Mouse (Mus musculus) left cerebral cortex, postnatal 4 days (tissue): Measurements from ENCODE around the gene Ezh2. TPM values are rescaled to one million over a fixed set of nuclear protein-coding genes. Genes with fewer than 3 reads are reported as not detected.
"Not testable (repeated sequence)": the region's sequence is repeated elsewhere in the genome, so short reads cannot be mapped to it uniquely, and the experiment has no call there.

Experiments used
- DNase-seq: peaks from one replicate; pipeline ENCODE4 v3.0.0-alpha.2; 2022
- intact Hi-C: fragments of 180-260 bp; cut with DNase I; formaldehyde crosslinking; loops from one replicate; pipeline ENCODE4 v1.15.1; 2025
- total RNA-seq, 2 experiments: library from RNA; stranded (reverse); gene quantifications; 2 replicates each; pipeline ENCODE4 v1.2.3; 2021

Ezh2 gene
- total RNA-seq: 10 to 100 TPM; 65.4 to 69.6 TPM

- peak; percentile 99 for DNase-seq
- intact Hi-C loops: no loop called here
Measured at GRCm38 (mm10) chr6:47594926-47595623, at the start of gene Ezh2. Gene Ezh2 (minus strand): TSS chr6:47595341.

DNA sequence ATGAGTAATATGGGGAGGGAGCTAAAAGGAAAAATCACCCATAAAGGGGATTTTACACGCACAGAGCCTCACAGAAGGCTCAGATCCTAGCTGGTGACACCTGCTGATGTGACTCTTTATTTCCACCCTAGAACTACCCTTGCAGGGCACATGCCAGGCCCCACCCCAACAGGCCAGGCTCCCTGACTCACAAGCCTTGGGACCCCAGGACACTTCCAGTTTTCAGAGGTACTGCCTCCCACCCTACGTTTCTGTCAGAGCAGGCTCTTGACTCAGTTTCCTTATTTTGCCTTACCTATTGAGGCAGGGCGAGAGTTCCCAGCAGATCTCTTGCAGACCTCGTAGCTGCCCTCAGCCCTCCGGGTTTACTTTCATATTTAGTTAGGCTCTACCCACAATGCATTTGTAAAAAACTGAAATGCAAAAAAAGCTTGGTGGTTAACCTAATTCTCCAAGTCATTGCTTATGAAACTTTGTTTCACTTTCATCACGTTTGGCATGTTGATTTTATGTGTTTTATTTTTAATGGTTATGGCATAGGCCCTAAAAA lies 41.5 kb upstream of the Ezh2 start:
- DNase-seq: no peak
- intact Hi-C loops: no loop called here

- no peak for DNase-seq
- intact Hi-C loops: no loop called here
Measured at GRCm38 (mm10) chr6:47635995-47636526, 40.9 kb upstream of the Ezh2 start.

- intact Hi-C loops: no loop called here
- no peak for DNase-seq
Measured at GRCm38 (mm10) chr6:47635207-47635994, 40.3 kb upstream of the Ezh2 start.

DNA sequence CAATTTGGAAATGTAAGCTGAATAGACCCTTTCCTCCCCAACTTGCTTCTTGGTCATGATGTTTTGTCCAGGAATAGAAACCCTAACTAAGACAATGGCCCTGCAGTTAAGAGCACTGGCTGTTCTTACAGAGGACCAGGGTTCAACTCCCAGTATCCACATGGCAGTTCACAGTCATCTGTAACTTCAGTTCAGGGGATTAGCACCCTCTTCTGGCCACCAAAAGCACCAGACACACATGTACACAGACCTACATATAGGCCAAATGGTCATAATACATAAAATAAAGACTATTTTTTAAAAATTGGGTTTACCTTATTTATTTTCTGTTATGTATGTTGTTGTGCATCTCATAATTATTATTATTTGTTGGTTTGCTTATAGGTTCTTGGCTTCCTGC lies 38.3 kb upstream of the Ezh2 start:
- intact Hi-C loops: no loop called here

GRCm38 (mm10) chr6:47630061-47630460 lies 34.9 kb upstream of the Ezh2 start:
- intact Hi-C loops, DNase-seq: not testable (repeated sequence)

More for the DNA sequence above, 38.3 kb upstream of the Ezh2 start:
- no peak for DNase-seq

GRCm38 (mm10) chr6:47627978-47628377 lies 32.8 kb upstream of the Ezh2 start:
- DNase-seq: no peak
- intact Hi-C loops: no loop called here

- DNase-seq, intact Hi-C loops: not testable (repeated sequence)
Measured at GRCm38 (mm10) chr6:47626976-47627375, 31.8 kb upstream of the Ezh2 start.

GRCm38 (mm10) chr6:47621039-47621438 lies 25.9 kb upstream of the Ezh2 start:
- DNase-seq: no peak
- intact Hi-C loops: no loop called here

DNA sequence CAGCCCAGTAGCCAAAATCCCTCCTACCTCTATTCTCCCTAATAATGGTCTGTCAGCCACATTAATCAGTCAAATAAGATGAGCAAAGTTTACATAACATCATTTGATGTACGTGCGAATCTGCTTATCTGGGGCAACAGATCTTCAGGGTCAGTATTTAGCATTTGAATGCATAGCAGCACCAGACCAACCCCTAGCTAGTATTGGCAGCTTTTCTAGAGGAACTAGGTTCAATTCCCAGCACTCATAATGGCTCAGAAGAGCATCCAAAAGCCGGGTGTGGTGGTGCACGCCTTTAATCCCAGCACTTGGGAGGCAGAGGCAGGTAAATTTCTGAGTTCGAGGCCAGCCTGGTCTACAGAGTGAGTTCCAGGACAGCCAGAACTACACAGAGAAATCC lies 13.2 kb upstream of the Ezh2 start:
- intact Hi-C loops, DNase-seq: not testable (repeated sequence)

DNA sequence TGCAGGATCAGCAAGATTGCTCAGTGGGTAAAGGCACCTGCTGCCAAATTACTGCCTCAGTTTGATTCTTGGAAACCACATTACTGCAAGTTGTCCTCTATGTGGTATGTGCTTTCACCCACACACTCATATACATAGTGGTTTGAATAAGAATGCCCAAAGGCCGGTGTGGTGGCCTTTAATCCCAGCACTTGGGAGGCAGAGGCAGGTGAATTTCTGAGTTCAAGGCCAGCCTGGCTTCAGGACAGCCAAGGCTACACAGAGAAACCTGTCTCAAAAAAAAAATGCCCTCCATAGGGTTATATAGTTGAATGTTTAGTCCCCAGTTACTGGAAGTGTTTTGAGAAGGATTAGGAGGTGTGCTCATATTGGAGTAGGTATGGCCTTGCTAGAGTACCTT lies 6.8 kb upstream of the Ezh2 start:
- no peak for DNase-seq
- intact Hi-C loops: no loop called here

- DNase-seq: peak; percentile 19
- intact Hi-C loops: no loop called here
Measured at GRCm38 (mm10) chr6:47595696-47596095, 555 bp upstream of the Ezh2 start.

DNA sequence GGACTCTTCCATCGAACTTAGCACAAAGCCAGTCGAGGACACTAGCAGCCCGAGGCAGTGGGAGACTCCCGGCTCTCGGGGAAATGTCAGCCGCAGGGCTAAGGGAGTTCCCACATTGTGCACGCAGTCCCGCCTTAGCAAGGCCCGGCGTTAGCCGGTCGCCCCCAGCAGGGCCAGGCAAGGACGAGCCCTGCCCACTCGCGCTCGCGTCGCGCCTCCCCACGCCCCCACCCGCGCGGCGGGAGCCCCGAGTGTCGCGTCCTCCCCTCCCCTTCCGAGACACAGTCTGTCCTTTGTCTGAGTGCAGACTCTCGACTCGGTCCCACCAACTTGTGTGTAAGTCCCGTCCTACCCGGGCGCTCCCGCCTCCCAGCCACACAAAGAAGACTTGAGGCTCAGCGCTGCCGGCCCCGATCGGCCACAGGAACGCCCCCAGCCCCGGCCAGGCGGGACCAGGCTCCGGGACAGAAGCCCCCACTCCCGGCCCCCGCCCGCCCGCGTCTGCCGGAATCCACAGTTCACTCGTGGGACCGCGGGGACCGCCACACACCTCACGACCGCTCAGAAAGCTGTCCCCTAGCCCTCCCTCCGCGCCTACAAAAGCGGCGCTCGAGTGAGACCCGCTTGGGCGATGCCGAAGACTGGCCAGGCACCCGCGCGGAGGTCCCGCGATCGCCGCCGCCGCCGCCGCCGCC lies 853 bp downstream of the Ezh2 start:
- intact Hi-C loops: no loop called here
- DNase-seq: peak; percentile 70

DNA sequence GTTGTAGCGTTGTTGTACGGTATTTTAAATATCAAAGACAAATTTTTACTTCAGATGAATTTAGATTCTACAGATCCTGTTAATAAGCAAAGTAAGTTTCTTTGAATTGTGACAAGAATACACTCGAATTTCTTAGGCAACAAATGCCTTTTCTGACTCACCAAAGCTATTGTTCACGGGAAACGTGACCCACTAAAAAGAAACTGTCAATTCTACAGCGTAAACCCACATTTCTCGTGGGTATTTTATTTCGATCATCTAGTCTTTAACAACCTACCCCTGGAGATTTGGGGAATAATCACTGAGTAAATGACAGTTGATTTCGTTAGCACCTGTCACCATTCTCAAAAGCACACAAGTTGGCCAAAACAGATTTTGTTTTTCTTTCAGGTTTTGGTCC lies 1.6 kb downstream of the Ezh2 start:
- intact Hi-C loops: no loop called here
- DNase-seq: no peak

GRCm38 (mm10) chr6:47587332-47587731 lies 7.8 kb downstream of the Ezh2 start:
- DNase-seq, intact Hi-C loops: not testable (repeated sequence)

- DNase-seq: no peak
- intact Hi-C loops: no loop called here
Measured at GRCm38 (mm10) chr6:47572887-47573286, 22.3 kb downstream of the Ezh2 start.

GRCm38 (mm10) chr6:47565326-47566035 lies 29.7 kb downstream of the Ezh2 start:
- intact Hi-C loops: no loop called here
- no peak for DNase-seq

DNA sequence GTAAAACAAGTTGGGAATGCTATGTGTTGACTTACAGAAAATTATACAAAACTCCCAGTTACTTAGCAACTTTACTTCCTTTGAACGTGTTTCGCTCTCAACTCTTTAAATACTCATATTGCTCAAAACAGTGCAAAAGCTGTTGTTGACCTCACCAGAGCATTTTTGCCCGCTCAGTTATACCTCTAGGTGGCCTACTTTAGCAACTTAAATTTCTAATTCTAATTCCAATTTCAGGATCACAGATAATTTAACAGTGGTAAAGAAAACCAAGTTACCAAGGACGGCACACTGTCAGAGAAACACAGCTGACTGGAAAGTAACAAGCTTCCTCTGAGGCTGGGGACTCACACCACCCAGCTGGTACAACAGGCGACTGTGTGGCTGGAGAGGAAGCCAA lies 33.7 kb downstream of the Ezh2 start:
- no peak for DNase-seq
- intact Hi-C loops: no loop called here

GRCm38 (mm10) chr6:47560846-47561245 lies 34.3 kb downstream of the Ezh2 start:
- intact Hi-C loops: no loop called here
- no peak for DNase-seq

DNA sequence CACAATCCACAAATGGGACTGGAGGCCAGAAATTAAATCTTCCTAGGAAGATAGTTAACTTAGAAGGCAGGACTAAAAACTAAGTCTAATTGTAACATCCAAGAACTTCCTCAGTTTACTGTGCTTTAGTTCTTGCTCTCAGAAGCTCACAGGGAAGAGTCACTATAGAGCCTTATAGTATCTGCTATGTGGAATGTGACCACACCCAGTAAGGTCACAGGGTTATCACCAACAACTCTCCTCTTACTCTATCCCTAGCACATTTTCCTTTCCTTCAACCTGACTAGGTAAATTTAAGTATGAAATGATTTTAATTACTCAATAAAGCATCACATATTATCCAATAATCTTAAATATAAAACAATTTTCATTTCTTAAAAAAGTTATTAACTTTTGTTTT lies 34.7 kb downstream of the Ezh2 start:
- intact Hi-C loops: no loop called here

More for the DNA sequence above, 34.7 kb downstream of the Ezh2 start:
- DNase-seq: no peak
